Mouse (Mus musculus) embryonic facial prominence, embryonic 13.5 days (tissue): ENCODE data around the gene Rhoh. TPM values are rescaled to one million over a fixed set of nuclear protein-coding genes. Genes with fewer than 3 reads are reported as not detected.

Source experiments
- ATAC-seq: fragments of 200-750 bp; cut with Nextera tagmentation; 2 replicates; pipeline ENCODE4 v1.8.0; 2017; ENCODE audit warnings: low read depth; ENCODE audit not compliant: insufficient number of reproducible peaks, insufficient read depth, low FRiP score, low TSS enrichment
- H3K27ac ChIP-seq: fragments of 300-500 bp; sonication (generic); 2 replicates; pipeline ENCODE4 v1.5.1; 2015; ENCODE audit warnings: moderate library complexity, mild to moderate bottlenecking, inconsistent platforms
- H3K27me3 ChIP-seq: fragments of 300-500 bp; sonication (generic); 2 replicates; pipeline ENCODE4 v1.6.1; 2015; ENCODE audit warnings: mild to moderate bottlenecking, inconsistent platforms
- H3K36me3 ChIP-seq: fragments of 300-500 bp; sonication (generic); 2 replicates; pipeline ENCODE4 v1.6.1; 2015; ENCODE audit warnings: mild to moderate bottlenecking, inconsistent platforms
- H3K4me1 ChIP-seq: fragments of 300-500 bp; sonication (generic); 2 replicates; pipeline ENCODE4 v1.6.1; 2015; ENCODE audit warnings: inconsistent platforms
- H3K4me2 ChIP-seq: fragments of 300-500 bp; sonication (generic); 2 replicates; pipeline ENCODE4 v1.6.1; 2015; ENCODE audit warnings: moderate library complexity, mild to moderate bottlenecking, inconsistent platforms
- H3K4me3 ChIP-seq: fragments of 300-500 bp; sonication (generic); 2 replicates; pipeline ENCODE4 v1.5.1; 2015; ENCODE audit warnings: mild to moderate bottlenecking, inconsistent platforms
- H3K9ac ChIP-seq: fragments of 300-500 bp; sonication (generic); 2 replicates; pipeline ENCODE4 v1.6.1; 2015; ENCODE audit warnings: mild to moderate bottlenecking, inconsistent platforms
- H3K9me3 ChIP-seq: fragments of 300-500 bp; sonication (generic); 2 replicates; pipeline ENCODE4 v1.6.1; 2016; ENCODE audit warnings: inconsistent platforms
- WGBS: fragments of 180-500 bp; shearing (Covaris S2); methylation state at CpG from one replicate; pipeline ENCODE4 v1.1.7; 2015; ENCODE audit warnings: mixed read lengths; 5-methylcytosine and 5-hydroxymethylcytosine counted together
- polyA plus RNA-seq: library from polyadenylated mRNA; unstranded; fragments of >200 nt; fragmentation: Nextera tagmentation; extraction: Ambion mirVana; gene quantifications from 2 replicates; pipeline ENCODE4 v1.2.1, GENCODE M21; 2015

The Rhoh gene
- polyA plus RNA-seq = 0.50 and 0.58 TPM in 2 replicates

GRCm38 (mm10) chr5:65861154-65861944 is at the start of gene Rhoh:
TSS of gene Rhoh (plus strand) at chr5:65861213.
- Histone ChIP-seq H3K27ac (no peak within 1 kb of the TSS), H3K4me2 (no peak within 1 kb of the TSS), H3K4me1 (peaks cover 4% of the 10 kb centered on the region; the same call in 1 of the 2 replicates), H3K9me3 (no peaks in the 10 kb centered on the region), H3K9ac (no peak within 1 kb of the TSS), H3K27me3 (no peaks in the 10 kb centered on the region), H3K4me3 (no peak within 1 kb of the TSS), H3K36me3 (no peaks in the 10 kb centered on the region)
- no peak for ATAC-seq
- WGBS = 82% methylated on average over 10 of the region's 10 CpGs

DNA sequence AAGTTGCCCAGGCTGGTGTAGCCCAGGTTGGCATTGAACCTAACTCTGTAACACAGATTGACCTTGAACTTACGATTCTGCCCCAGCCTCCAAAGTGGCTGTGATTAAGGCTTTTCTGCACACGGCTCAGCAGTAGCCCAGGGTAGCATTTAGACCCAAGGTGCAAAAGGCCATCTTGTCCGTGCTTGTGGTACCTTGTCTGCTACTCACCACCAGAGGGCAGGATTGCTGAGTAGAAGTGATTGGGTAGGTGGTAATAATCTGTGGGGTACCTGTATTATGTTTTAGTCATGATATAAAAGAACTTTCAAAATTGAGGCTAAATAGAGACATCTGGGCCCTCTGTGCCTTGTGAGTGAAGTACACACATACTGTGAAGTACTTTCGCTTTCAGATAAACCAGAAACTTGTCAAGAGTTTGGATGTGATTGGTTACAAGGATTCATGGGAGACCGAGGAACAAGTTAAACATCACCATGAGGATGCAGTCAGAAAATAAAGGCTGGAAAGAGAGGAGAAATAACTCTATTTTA is 37.3 kb upstream of the Rhoh start:
- no peak overlapping the region for H3K9ac ChIP-seq
- no peak overlapping the region for H3K4me3 ChIP-seq
- H3K27ac ChIP-seq = no peak overlapping the region
- H3K27me3 ChIP-seq = no peaks in the 10 kb centered on the region
- no peak for ATAC-seq
- WGBS = 75% methylated on average over 5 of the region's 5 CpGs
- H3K4me2 ChIP-seq = no peak overlapping the region
- peaks cover 74% of the 10 kb centered on the region for H3K36me3 ChIP-seq
- no peaks in the 10 kb centered on the region for H3K9me3 ChIP-seq
- H3K4me1 ChIP-seq = no peaks in the 10 kb centered on the region

DNA sequence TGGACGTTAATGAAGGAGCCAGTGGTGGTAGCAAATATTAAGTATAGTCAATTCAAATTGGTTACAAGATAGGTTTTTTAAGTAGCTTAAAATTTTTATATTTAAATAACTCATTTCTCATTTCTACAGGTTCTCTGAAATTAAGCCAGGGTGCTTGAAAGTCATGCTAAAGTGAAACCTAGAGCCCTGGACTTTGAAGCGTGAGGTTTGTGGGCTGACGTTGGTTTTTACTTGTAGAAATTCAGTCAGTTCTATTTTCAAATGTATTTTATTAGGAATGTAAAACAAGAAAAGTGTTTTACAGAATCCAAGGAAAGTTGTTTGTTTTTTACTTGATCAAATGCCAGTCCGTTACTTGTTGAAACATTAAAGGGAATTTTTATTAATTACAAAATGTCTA is 34.5 kb upstream of the Rhoh start:
- H3K27ac ChIP-seq = no peak overlapping the region
- no peak overlapping the region for H3K4me3 ChIP-seq
- no peaks in the 10 kb centered on the region for H3K27me3 ChIP-seq
- no peak overlapping the region for H3K9ac ChIP-seq
- peaks cover 52% of the 10 kb centered on the region for H3K36me3 ChIP-seq
- H3K9me3 ChIP-seq = no peaks in the 10 kb centered on the region
- no peaks in the 10 kb centered on the region for H3K4me1 ChIP-seq
- WGBS = 97% methylated on average over 4 of the region's 4 CpGs
- no peak for ATAC-seq
- H3K4me2 ChIP-seq = no peak overlapping the region

DNA sequence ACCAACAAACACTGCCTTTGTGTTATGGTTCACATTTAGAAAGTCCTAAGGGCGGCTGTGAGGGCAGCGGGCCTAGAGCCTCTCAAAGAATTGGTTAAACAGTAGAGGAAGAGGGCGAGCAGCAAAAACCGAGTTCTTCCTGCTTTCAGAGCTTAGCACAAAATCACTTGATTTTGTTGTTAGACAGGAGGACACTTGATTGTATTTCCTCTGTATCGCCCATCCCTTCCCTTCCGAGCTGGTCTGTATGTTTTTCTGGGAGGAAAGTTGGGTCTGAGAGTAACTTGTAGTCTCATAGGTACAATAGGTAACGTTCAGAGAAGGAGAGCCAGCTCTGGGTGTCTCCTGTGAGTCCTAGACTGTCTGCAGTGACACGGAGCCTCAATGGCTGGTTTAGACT is 33.9 kb upstream of the Rhoh start:
- Histone ChIP-seq H3K27me3 (no peaks in the 10 kb centered on the region), H3K4me3 (no peak overlapping the region), H3K36me3 (peaks cover 46% of the 10 kb centered on the region), H3K9ac (no peak overlapping the region), H3K4me2 (no peak overlapping the region), H3K9me3 (no peaks in the 10 kb centered on the region), H3K27ac (no peak overlapping the region), H3K4me1 (no peaks in the 10 kb centered on the region)
- WGBS = 85% methylated on average over 8 of the region's 8 CpGs
- no peak for ATAC-seq

DNA sequence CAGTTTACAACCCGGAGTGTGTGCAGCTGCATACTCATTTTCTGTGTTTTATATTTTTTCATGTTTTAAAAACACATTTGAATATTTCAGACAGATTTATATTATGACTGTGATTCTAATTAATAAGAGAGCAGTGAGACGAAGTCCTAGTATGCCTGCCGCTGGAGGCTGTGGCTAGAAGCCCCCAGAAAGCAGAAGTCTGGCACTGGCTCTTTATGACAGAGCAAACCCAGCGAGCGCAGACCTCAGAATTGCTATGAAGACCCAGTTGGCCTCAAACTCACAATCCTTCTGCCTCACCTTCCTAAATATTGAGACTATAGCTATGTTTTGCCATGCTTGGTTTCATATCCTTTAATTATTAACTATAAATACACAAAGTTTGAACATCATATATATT is 32.8 kb upstream of the Rhoh start:
- Histone ChIP-seq H3K9me3 (no peaks in the 10 kb centered on the region), H3K9ac (no peak overlapping the region), H3K27me3 (no peaks in the 10 kb centered on the region), H3K4me3 (no peak overlapping the region), H3K36me3 (peaks cover 37% of the 10 kb centered on the region), H3K27ac (no peak overlapping the region), H3K4me1 (no peaks in the 10 kb centered on the region), H3K4me2 (no peak overlapping the region)
- no peak for ATAC-seq
- 97% methylated on average over 5 of the region's 5 CpGs for WGBS

- H3K4me3 ChIP-seq = no peak overlapping the region
- no peak overlapping the region for H3K4me2 ChIP-seq
- H3K4me1 ChIP-seq = no peaks in the 10 kb centered on the region
- no peak for ATAC-seq
- H3K9ac ChIP-seq = no peak overlapping the region
- peaks cover 29% of the 10 kb centered on the region for H3K36me3 ChIP-seq
- H3K27me3 ChIP-seq = no peaks in the 10 kb centered on the region
- WGBS = 80% methylated on average over 2 of the region's 2 CpGs
- no peaks in the 10 kb centered on the region for H3K9me3 ChIP-seq
- H3K27ac ChIP-seq = no peak overlapping the region
Observed at GRCm38 (mm10) chr5:65829059-65829458, 32.0 kb upstream of the Rhoh start.

GRCm38 (mm10) chr5:65831917-65832618 is 28.9 kb upstream of the Rhoh start:
- no peak for ATAC-seq
- H3K27me3 ChIP-seq = no peaks in the 10 kb centered on the region
- H3K9ac ChIP-seq = no peak overlapping the region
- H3K36me3 ChIP-seq = peaks cover 11% of the 10 kb centered on the region
- H3K4me3 ChIP-seq = no peak overlapping the region
- H3K4me1 ChIP-seq = no peaks in the 10 kb centered on the region
- no peak overlapping the region for H3K4me2 ChIP-seq
- H3K27ac ChIP-seq = no peak overlapping the region
- 87% methylated on average over 11 of the region's 11 CpGs for WGBS
- no peaks in the 10 kb centered on the region for H3K9me3 ChIP-seq

- no peak overlapping the region for H3K4me3 ChIP-seq
- ATAC-seq = no peak
- 0 out of 2 replicates have a peak, but pooled peaks cover 4% of the 10 kb centered on the region for H3K4me1 ChIP-seq
- H3K36me3 ChIP-seq = peaks cover 9% of the 10 kb centered on the region
- no peaks in the 10 kb centered on the region for H3K9me3 ChIP-seq
- H3K27me3 ChIP-seq = no peaks in the 10 kb centered on the region
- H3K27ac ChIP-seq = no peak overlapping the region
- WGBS = 79% methylated on average over 3 of the region's 3 CpGs
- no peak overlapping the region for H3K9ac ChIP-seq
- H3K4me2 ChIP-seq = no peak overlapping the region
Observed at GRCm38 (mm10) chr5:65833092-65833491, 27.9 kb upstream of the Rhoh start.

- ATAC-seq = no peak
- H3K4me1 ChIP-seq = 0 out of 2 replicates have a peak, but pooled peaks cover 4% of the 10 kb centered on the region
- no peak overlapping the region for H3K27ac ChIP-seq
- no peak overlapping the region for H3K4me3 ChIP-seq
- WGBS = 84% methylated on average over 8 of the region's 8 CpGs
- no peaks in the 10 kb centered on the region for H3K9me3 ChIP-seq
- no peaks in the 10 kb centered on the region for H3K27me3 ChIP-seq
- no peak overlapping the region for H3K4me2 ChIP-seq
- peaks cover 9% of the 10 kb centered on the region for H3K36me3 ChIP-seq
- no peak overlapping the region for H3K9ac ChIP-seq
Observed at GRCm38 (mm10) chr5:65833766-65834498, 27.1 kb upstream of the Rhoh start.

DNA sequence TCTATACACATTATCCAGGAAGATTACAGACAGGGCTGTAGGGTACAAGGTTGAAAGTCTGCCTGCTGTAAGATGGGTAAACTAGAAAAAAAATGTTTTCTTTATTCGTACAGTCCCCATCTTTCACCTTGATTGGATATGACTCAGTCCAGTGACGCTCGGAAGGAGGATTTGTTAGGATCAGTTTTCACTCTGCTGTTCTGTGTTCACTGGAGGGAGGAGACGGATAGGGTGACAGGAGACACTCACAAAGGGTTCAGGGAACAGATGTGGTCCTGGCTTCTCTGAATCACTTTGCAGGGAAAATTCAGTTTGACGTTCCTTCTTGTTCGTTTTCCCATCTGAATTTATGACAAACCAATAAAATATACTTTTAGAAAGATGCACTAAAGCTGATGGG is 23.0 kb upstream of the Rhoh start:
- no peaks in the 10 kb centered on the region for H3K27me3 ChIP-seq
- no peak overlapping the region for H3K4me3 ChIP-seq
- no peak overlapping the region for H3K27ac ChIP-seq
- no peak for ATAC-seq
- 0 out of 2 replicates have a peak, but pooled peaks cover 4% of the 10 kb centered on the region for H3K4me1 ChIP-seq
- no peak overlapping the region for H3K9ac ChIP-seq
- 29% methylated on average over 6 of the region's 6 CpGs for WGBS
- no peaks in the 10 kb centered on the region for H3K9me3 ChIP-seq
- peaks cover 6% of the 10 kb centered on the region for H3K36me3 ChIP-seq
- H3K4me2 ChIP-seq = no peak overlapping the region

- H3K36me3 ChIP-seq = no peaks in the 10 kb centered on the region
- no peak overlapping the region for H3K4me3 ChIP-seq
- peaks cover 9% of the 10 kb centered on the region; the same call in 1 of the 2 replicates for H3K4me1 ChIP-seq
- H3K9me3 ChIP-seq = no peaks in the 10 kb centered on the region
- no peak overlapping the region for H3K9ac ChIP-seq
- no peak overlapping the region for H3K4me2 ChIP-seq
- H3K27me3 ChIP-seq = no peaks in the 10 kb centered on the region
- ATAC-seq = no peak
- no peak overlapping the region for H3K27ac ChIP-seq
- 90% methylated on average over 7 of the region's 7 CpGs for WGBS
Observed at GRCm38 (mm10) chr5:65842947-65843346, 18.1 kb upstream of the Rhoh start.
